Mouse (Mus musculus) intestine, embryonic 14.5 days (tissue): Measurements from ENCODE around the gene F2rl2. TPM values are rescaled to one million over a fixed set of nuclear protein-coding genes. Genes with fewer than 3 reads are reported as not detected.

Experiments used
- ATAC-seq: fragments of 200-750 bp; cut with Nextera tagmentation; replicated peaks from 2 replicates; pipeline ENCODE4 v1.8.0; 2017; ENCODE audit warnings: low read depth, moderate number of reproducible peaks, moderate TSS enrichment, moderate library complexity; ENCODE audit not compliant: low FRiP score, low TSS enrichment
- DNase-seq: peaks from one replicate; pipeline ENCODE4 v3.0.0-alpha.2; 2018; ENCODE audit warnings: low spot score
- H3K27ac ChIP-seq: fragments of 300-500 bp; sonication (generic); 2 replicates; pipeline ENCODE4 v1.5.1; 2014; ENCODE audit warnings: low read depth, mild to moderate bottlenecking, control low read depth
- H3K27me3 ChIP-seq: fragments of 300-500 bp; sonication (generic); replicated peaks from 2 replicates; pipeline ENCODE4 v1.6.1; 2014; ENCODE audit warnings: low read length, control low read depth; ENCODE audit not compliant: control insufficient read depth, insufficient read depth
- H3K36me3 ChIP-seq: fragments of 300-500 bp; sonication (generic); 2 replicates; pipeline ENCODE4 v1.6.1; 2014; ENCODE audit warnings: low read length, control low read depth; ENCODE audit not compliant: control insufficient read depth, insufficient read depth
- H3K4me1 ChIP-seq: fragments of 300-500 bp; sonication (generic); replicated peaks from 2 replicates; pipeline ENCODE4 v1.6.1; 2014; ENCODE audit warnings: low read length, control low read depth, mixed read lengths; ENCODE audit not compliant: control insufficient read depth, insufficient read depth
- H3K4me2 ChIP-seq: fragments of 300-500 bp; sonication (generic); 2 replicates; pipeline ENCODE4 v1.6.1; 2014; ENCODE audit warnings: low read length
- H3K4me3 ChIP-seq: fragments of 300-500 bp; sonication (generic); 2 replicates; pipeline ENCODE4 v1.5.1; 2014; ENCODE audit warnings: low read depth, low read length, control low read depth, mixed read lengths
- H3K9ac ChIP-seq: fragments of 300-500 bp; sonication (generic); 2 replicates; pipeline ENCODE4 v1.6.1; 2014; ENCODE audit warnings: mild to moderate bottlenecking, low read length
- H3K9me3 ChIP-seq: fragments of 300-500 bp; sonication (generic); 2 replicates; pipeline ENCODE4 v1.6.1; 2016; ENCODE audit warnings: low read length, control low read depth; ENCODE audit not compliant: control insufficient read depth
- WGBS: fragments of 180-500 bp; shearing (Covaris S2); extraction: QIAGEN DNeasy Blood & Tissue Kit; methylation state at CpG from one replicate; pipeline ENCODE4 v1.1.7; 2014; 5-methylcytosine and 5-hydroxymethylcytosine counted together
- polyA plus RNA-seq: library from polyadenylated mRNA; unstranded; fragments of >200 nt; fragmentation: Nextera tagmentation; extraction: Ambion mirVana; gene quantifications from 2 replicates; pipeline ENCODE4 v1.2.1, GENCODE M21; 2014

The F2rl2 gene
- 0.52 and 0.95 TPM in 2 replicates for polyA plus RNA-seq

GRCm38 (mm10) chr13:95696654-95697163 lies at the start of gene F2rl2:
F2rl2 (plus strand) TSS chr13:95696853.
- no peak within 1 kb of the TSS for H3K9ac ChIP-seq
- no peak within 1 kb of the TSS for H3K27ac ChIP-seq
- H3K4me3 ChIP-seq, result no peak within 1 kb of the TSS
- no peaks in the 10 kb centered on the region; the same call in 1 of the 2 replicates for H3K36me3 ChIP-seq
- no peaks in the 10 kb centered on the region; the same call in 1 of the 2 replicates for H3K4me1 ChIP-seq
- H3K4me2 ChIP-seq, result no peak within 1 kb of the TSS
- H3K27me3 ChIP-seq, result no peaks in the 10 kb centered on the region
- ATAC-seq (no peak), DNase-seq (no peak)
- H3K9me3 ChIP-seq, result no peaks in the 10 kb centered on the region
- WGBS, result 51% methylated on average over 4 of the region's 4 CpGs

GRCm38 (mm10) chr13:95647248-95647647 lies 49.4 kb upstream of the F2rl2 start:
- ATAC-seq, result no peak; the same call in 1 of the 2 replicates
- DNase-seq, result no peak
- H3K4me3 ChIP-seq, result no peak overlapping the region

GRCm38 (mm10) chr13:95649941-95650340 lies 46.7 kb upstream of the F2rl2 start:
- H3K9ac ChIP-seq, result no peak overlapping the region
- peaks cover 3% of the 10 kb centered on the region; the same call in 1 of the 2 replicates for H3K4me1 ChIP-seq
- no peak overlapping the region for H3K4me3 ChIP-seq
- H3K36me3 ChIP-seq, result peaks cover 20% of the 10 kb centered on the region
- no peak overlapping the region for H3K4me2 ChIP-seq
- no peak for DNase-seq
- no peaks in the 10 kb centered on the region for H3K9me3 ChIP-seq
- ATAC-seq, result no peak
- H3K27ac ChIP-seq, result no peak overlapping the region
- 88% methylated on average over 3 of the region's 3 CpGs for WGBS
- H3K27me3 ChIP-seq, result no peaks in the 10 kb centered on the region

More at GRCm38 (mm10) chr13:95647248-95647647, 49.4 kb upstream of the F2rl2 start:
- H3K27ac ChIP-seq, result 0 out of 2 replicates have a peak overlapping the region, but pooled peaks have one; percentile 16
- no peaks in the 10 kb centered on the region for H3K9me3 ChIP-seq
- peaks cover 5% of the 10 kb centered on the region; the same call in 1 of the 2 replicates for H3K4me1 ChIP-seq
- peaks cover 17% of the 10 kb centered on the region for H3K36me3 ChIP-seq
- no peak overlapping the region for H3K9ac ChIP-seq
- H3K4me2 ChIP-seq, result no peak overlapping the region
- 57% methylated on average over 4 of the region's 4 CpGs for WGBS
- H3K27me3 ChIP-seq, result no peaks in the 10 kb centered on the region

GRCm38 (mm10) chr13:95651870-95652668 lies 44.6 kb upstream of the F2rl2 start:
- Histone ChIP-seq H3K4me3 (no peak overlapping the region), H3K9me3 (no peaks in the 10 kb centered on the region), H3K27me3 (no peaks in the 10 kb centered on the region), H3K9ac (no peak overlapping the region), H3K27ac (no peak overlapping the region), H3K4me2 (no peak overlapping the region), H3K4me1 (peaks cover 4% of the 10 kb centered on the region; the same call in 1 of the 2 replicates), H3K36me3 (peaks cover 9% of the 10 kb centered on the region)
- ATAC-seq (no peak), DNase-seq (no peak)
- WGBS, result 76% methylated on average over 7 of the region's 7 CpGs

- Histone ChIP-seq H3K4me3 (no peak overlapping the region), H3K27me3 (no peaks in the 10 kb centered on the region), H3K9me3 (no peaks in the 10 kb centered on the region), H3K9ac (no peak overlapping the region), H3K27ac (no peak overlapping the region), H3K36me3 (peaks cover 18% of the 10 kb centered on the region), H3K4me2 (no peak overlapping the region), H3K4me1 (peaks cover 6% of the 10 kb centered on the region; the same call in 1 of the 2 replicates)
- no peak for DNase-seq
- 76% methylated on average over 4 of the region's 4 CpGs for WGBS
- ATAC-seq, result no peak
These were observed 43.0 kb upstream of the F2rl2 start for GRCm38 (mm10) chr13:95653696-95654095.

- ATAC-seq (peak; percentile 47; the same call in 1 of the 2 replicates), DNase-seq (peak; percentile 58)
- Histone ChIP-seq H3K27ac (no peak overlapping the region), H3K4me1 (peaks cover 6% of the 10 kb centered on the region; the same call in 1 of the 2 replicates), H3K4me3 (no peak overlapping the region), H3K36me3 (peaks cover 31% of the 10 kb centered on the region), H3K4me2 (no peak overlapping the region), H3K27me3 (no peaks in the 10 kb centered on the region), H3K9me3 (no peaks in the 10 kb centered on the region), H3K9ac (no peak overlapping the region)
- WGBS, result 22% methylated on average over 9 of the region's 9 CpGs
These were observed 41.4 kb upstream of the F2rl2 start for GRCm38 (mm10) chr13:95655284-95655683.

- WGBS, result 47% methylated on average over 9 of the region's 9 CpGs
- Histone ChIP-seq H3K4me1 (peaks cover 6% of the 10 kb centered on the region; the same call in 1 of the 2 replicates), H3K27ac (no peak overlapping the region), H3K36me3 (peaks cover 46% of the 10 kb centered on the region), H3K4me3 (no peak overlapping the region), H3K9me3 (no peaks in the 10 kb centered on the region), H3K9ac (no peak overlapping the region), H3K4me2 (no peak overlapping the region), H3K27me3 (no peaks in the 10 kb centered on the region)
- DNase-seq, result no peak
- ATAC-seq, result no peak
These were observed 39.5 kb upstream of the F2rl2 start for GRCm38 (mm10) chr13:95657171-95657570.

GRCm38 (mm10) chr13:95659432-95659831 lies 37.2 kb upstream of the F2rl2 start:
- DNase-seq, result no peak
- H3K36me3 ChIP-seq, result peaks cover 50% of the 10 kb centered on the region
- no peak overlapping the region for H3K27ac ChIP-seq

More at GRCm38 (mm10) chr13:95659432-95659831, 37.2 kb upstream of the F2rl2 start:
- H3K9me3 ChIP-seq, result no peaks in the 10 kb centered on the region
- no peaks in the 10 kb centered on the region for H3K27me3 ChIP-seq
- WGBS, result 78% methylated on average over 7 of the region's 7 CpGs
- no peak for ATAC-seq
- H3K4me2 ChIP-seq, result no peak overlapping the region
- H3K4me1 ChIP-seq, result peaks cover 6% of the 10 kb centered on the region; the same call in 1 of the 2 replicates
- H3K9ac ChIP-seq, result no peak overlapping the region
- H3K4me3 ChIP-seq, result no peak overlapping the region
